Mouse (Mus musculus) B cell, adult 2 months (primary cell): ENCODE results near the gene B3gntl1.
A peak's percentile ranks its signal among the peaks of the same experiment; 100 is the strongest.
"Not testable (repeated sequence)": the region's sequence is repeated elsewhere in the genome, so short reads cannot be mapped to it uniquely, and the experiment has no call there.

Experiments
- DNase-seq, 2 experiments: peaks; one replicate each; pipeline ENCODE4 v3.0.0; 2022

The B3gntl1 gene

DNA sequence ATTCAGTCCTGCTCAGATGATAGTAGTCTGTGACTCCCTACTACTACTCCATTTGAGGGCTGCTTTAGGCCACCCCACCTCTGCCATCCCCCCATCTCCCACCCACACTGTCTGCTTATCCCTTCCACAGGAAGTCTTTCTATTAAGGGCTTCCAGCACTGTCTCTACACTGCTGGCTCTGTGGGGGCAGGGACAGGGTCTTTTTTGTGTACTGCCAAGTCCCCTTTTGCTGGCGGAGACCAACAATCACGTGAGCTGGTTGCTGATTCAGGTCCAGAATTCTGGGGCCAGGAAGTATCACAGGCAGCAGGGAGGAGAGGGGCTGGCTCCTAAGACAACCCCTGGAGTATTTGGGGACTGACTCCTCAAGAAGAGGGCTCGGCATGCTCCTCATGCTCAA is 10.3 kb upstream of the B3gntl1 start:
- DNase-seq = no peak

DNA sequence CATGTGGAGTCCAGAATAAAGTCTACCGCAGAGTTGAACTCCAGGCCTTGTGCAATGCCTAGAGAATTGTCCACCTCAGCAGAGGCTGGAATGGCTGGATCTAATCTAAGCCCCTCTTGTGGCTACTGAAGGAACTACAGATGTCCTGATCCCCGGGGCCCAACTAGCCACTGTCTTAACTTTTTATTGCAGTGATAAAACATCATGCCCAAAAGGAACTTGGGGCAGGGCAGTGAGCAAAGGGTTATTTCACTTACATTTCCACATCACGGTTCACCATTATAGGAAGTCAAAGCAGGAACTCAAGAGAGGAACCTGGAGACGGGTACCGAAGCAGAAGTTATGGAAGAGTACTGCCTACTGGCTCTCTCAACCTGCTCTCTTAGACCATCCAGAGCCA is 7.8 kb upstream of the B3gntl1 start:
- DNase-seq = peak; percentile 36 to 38

DNA sequence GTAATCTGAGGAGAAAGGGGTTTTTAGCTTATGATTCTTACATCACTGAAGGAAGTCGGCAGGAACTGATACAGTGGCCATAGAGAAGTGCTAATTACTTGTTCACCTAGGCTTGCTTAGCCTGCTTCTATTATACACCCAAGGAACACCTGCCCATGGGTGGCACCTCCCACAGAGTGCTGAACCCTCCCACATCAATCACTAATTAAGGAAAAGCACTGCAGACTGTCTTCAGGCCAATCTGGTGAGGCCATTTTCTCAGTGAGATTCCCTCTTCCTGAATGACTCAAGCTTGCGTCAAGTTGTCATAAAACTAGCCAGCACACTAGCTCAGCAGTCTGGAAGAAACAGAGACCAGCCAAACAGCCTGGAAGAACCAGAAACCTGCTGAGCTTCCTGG is 6.6 kb upstream of the B3gntl1 start:
- no peak for DNase-seq

DNA sequence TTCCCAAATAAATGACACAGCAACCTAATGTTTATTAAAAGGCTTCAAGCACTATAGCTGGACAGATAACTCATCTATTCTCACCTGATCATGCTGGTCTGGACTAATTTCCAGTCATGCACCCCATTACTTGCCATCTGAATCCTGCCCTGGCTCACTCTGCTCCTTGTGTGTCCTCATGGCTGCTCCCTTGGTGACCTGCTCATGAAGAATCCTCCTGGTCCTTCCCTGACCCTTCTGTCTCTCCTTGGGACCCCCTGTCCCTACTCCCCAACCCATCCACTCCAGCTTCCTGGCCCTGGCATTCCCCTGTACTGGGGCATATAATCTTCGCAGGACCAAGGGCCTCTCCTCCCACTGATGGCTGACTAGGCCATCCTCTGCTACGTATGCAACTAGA is 3.9 kb upstream of the B3gntl1 start:
- DNase-seq = no peak

DNA sequence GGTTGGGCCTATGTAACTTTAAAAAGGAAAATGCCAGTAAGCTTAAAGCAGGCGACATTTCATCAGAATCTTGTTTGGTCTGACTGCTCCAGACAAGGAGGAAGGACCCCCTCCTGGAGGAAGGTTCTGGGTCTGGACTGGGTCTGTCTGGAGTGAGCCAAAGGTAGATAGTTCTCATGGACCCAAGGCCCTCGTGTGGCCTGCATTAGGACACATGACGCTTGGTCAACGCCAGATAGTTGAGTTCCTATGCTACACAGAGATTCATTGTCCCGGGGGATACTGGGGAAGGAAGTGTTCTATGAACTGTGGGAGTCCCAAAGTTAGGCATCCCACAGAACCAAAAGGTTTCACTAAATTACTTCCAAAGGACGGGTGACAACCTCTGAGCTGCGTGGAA is 676 bp upstream of the B3gntl1 start:
- DNase-seq = no peak

DNA sequence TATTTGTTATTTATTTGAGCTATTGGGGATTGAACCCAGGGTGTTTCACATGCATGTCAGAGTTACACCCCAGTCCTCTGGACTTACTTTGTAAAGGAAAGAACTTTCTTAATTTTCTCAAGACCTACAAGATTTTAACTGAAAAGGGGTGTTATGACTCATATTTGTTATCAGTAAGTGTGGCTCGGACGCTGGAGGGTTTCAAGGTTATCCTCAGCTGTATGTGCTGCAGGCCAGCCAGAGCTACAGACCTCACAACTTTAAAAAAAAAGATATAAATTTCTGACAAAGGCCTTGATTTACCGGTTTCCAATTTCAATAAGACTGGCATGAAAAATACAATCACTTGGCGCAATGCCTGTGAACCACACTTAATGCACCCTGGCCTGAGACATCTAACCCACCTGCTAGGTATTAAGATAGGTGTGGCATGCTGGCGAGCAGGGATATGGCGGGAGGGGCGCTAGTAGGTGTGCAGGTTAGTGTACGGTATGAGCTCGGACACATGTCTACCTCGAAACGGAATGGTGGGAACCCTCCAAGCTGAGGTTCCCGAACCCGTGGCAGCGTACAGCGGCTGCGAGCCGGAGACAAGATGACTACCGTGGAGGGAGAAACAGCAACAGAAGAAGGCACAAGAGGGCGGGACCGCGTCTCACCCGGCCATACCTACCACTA is 502 bp downstream of the B3gntl1 start:
- DNase-seq = no peak

DNA sequence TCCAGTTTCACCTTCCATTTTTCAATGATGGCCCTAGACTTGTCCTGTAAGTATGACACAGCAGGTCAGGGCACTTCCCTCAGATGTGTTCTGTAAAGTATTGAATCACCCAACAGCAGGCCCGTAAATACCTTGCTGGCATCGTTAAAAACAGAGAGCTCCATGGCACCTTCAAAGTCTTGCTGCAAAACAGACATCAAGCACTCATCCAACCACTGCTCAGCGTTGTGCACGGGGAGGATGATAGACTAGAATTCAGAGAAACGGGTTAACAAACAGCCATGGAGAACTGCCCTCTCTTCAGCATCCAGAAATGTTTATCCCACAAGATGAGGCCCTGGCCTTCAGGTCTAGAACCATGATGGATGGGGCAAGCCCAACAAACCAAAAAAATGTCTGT is 2.0 kb downstream of the B3gntl1 start:
- DNase-seq = no peak

DNA sequence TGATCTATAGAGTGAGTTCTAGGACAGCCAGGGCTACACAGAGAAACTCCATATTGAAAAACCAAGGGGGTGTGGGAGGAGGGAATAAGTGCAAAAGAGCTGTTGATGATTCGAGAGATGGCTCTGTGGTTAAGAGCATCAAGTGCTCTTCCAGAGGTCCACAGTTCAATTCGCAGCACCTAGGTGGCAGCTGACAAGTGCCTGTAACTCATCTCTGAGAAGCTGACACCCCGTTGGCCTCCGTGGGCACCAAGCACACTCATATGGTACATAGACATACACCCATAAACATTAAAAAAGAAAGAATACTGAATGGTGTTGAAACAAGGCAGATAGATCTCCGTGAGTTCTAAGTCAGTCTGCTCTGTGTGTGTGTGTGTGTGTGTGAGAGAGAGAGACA is 4.2 kb downstream of the B3gntl1 start:
- no peak for DNase-seq

DNA sequence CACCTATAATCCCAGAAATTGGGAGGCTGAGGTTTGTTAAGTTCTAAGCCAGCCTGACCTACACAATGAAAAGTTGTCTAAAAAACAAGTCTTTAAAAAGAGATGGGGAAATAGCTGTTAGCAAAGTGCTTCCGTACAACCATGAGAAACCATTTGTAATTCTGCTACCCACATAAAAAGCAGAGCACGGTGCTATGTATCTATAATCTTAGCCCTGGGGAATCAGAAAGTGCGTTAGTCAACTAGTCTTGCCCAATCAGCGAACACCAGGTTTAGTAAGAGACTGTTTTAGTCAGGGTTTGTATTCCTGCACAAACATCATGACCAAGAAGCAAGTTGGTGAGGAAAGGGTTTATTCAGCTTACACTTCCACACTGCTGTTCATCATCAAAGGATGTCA is 5.4 kb downstream of the B3gntl1 start:
- DNase-seq = no peak

DNA sequence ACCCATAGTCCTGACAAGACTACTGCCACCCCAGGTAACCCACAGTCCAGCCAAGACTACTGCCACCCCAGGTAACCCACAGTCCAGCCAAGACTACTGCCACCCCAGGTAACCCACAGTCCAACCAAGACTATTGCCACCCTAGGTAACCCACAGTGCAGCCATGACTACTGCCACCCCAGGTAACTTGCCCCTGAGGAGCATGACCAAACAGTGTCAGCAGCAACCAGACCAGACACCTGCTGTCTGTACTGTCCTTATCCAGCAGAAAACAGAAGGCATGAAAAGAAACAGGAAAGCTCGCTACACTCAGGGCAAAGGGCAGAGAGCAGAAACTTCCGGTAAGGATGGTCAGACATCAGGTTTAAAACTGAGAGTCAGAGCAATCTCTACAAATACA is 11.8 kb downstream of the B3gntl1 start:
- DNase-seq = no peak

DNA sequence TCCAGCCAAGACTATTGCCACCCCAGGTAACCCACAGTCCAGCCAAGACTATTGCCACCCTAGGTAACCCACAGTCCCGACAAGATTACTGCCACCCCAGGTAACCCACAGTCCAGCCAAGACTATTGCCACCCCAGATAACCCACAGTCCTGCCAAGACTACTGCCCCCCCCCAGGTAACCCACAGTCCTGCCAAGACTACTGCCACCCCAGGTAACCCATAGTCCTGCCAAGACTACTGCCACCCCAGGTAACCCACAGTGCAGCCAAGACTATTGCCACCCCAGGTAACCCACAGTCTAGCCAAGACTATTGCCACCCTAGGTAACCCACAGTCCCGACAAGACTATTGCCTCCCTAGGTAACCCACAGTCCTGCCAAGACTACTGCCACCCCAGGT is 12.3 kb downstream of the B3gntl1 start:
- DNase-seq = not testable (repeated sequence)

DNA sequence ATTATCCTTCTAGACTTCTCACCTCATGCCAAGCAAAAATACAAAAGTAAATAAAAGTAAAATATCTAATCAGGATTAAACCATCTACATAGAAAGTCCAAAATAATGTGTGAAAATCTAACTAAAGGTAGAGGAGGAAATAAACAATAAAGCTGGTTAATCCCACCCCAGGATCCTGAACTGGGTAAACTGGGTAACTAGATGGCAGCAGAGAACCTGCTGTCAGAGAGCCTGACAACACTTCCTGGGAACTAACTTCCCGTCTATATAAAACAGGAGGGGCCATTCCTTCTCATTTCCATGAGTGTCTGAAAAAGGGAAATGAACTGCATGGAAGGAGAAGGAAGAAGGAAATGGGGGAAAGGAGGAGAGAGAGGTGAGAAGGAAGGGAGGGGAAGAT is 14.8 kb downstream of the B3gntl1 start:
- no peak for DNase-seq

DNA sequence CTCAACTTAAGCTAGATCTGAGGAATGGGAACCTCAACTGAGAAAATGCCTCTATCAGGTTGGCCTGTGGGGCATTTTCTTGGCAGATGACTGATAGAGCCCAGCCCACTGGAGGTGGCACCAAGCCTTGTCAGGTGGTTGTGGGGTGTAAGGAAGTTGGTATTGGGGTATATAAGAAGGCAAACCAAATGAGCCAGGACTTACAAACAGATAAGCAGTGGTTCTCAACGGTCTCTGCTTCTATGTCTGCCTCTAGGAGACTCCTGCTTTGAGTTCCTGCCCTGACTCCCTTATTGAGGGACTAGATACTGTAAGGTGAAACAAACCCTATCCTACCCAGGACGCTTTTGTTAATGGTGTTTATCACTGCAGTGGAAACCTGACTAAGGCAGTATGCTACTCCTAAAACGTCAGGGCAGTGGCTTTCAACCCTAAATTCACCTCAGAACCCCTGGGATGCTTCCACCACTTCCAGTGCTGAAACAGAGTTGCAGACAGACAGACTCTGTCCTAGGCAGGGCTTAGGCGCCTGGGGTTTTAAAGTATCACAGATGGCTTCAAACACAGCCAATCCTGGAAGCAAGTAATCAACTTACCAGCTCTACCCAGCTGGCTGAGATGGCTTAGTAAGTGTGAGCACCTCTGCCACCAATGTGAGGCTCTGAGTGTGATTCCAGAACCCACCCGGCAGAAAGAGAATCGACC is 17.0 kb downstream of the B3gntl1 start:
- DNase-seq = no peak

DNA sequence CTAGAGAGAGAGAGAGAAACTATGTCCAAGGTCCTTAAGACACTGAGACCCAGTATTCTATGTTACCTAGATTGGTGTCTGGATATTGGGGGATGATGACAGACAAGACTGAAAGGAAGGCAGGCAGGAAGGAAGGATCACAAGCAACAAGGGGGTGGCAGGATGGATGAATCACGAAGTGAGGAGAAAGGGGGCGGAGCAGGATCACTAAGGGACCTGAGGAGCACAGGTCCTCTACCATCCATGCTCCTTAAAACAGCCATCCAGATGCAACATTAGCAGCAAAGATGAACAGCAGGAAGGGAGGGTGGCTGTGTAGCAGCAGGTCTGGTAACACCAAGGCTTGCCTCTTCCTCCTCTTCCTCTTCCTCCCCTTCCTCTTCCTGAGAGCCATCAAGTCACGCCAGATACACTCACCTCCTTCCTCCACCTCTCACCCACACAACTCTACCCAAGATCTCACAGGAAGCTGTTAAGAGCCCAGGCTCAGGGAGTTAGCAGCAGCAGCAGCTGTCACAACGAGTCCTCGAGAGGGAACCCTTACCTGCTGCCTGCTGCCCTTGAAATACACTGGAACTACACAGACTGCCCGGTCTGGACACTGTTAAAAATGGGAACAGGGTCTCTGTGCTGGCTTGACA is 17.7 kb downstream of the B3gntl1 start:
- DNase-seq = no peak

DNA sequence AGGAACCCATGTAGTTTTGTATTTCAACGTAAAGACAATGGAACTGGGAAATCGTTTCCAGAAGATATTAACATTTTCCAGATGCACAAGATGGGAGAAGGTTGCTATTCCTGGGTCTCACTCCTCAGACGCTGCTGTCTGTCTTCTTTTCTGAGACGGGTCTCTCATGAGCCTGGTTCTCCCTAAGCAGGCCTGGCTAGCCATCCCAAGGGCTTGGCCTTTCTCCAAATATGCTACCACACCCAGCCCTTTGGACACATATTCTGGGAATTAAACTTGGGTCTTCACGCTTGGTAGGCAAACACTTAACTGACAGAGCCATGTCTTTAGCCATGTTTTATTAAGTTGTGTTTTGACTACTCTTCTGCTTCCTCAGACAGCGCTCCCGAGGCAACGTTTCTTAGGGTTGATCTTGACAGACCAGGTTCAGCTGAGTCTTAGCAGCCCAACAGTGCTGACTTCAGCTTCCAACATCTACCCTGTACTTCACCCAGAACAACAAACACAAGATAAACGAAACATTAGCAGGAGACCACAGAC is 18.5 kb downstream of the B3gntl1 start:
- no peak for DNase-seq

DNA sequence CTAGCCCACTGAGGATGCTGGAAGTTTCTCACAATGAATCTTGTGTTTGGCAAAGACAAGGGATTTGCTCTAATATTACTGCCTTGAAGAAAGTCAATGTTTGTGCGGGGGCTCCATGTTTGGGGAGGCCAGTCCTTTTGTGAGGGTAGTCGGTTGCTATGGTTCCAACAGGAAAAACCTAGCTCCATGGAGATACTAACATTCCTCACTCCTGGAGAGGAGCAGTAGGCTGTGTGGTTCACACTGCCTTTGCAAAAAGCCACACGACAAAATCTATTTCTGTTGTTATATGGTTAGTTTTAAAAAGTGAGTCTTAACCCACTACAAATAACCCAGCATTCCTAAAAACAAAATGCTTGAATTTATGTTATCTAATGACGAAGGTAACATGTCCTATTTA is 19.3 kb downstream of the B3gntl1 start:
- no peak for DNase-seq

DNA sequence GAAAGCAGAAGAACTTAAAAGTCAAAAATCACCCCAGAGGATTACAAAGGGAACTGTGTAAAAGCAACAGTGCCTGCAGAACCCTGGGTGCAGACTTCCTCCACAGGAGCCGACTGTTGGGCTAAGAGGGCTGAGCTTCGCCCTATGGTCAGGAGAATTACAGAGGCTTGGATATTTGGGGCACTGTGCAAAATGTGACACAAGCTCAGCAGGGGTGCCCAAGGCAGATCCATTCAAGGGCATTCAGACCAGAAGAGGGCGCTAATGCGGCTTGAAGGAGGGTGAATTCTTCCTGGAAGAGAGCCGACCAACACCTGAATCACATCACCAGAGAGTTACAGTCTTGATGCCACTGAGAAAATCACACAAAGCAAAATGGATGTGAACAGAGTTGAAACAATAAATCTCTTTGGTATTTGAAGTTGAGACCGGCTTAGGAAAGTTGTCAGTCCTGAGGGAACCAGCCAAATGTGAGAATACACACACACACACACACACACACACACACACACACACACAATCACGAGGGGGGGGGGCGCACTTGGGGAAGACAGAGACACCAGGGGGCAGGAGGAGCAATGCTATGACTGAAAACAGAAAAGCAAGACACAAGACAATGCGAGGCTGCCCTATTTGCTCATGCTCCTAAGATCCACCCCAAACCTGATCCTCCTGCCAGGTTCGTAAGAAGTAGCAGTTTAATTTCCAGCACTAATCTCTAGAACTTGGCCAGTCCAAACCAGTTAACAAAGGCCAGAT is 20.2 kb downstream of the B3gntl1 start:
- peak; percentile 65 for DNase-seq

DNA sequence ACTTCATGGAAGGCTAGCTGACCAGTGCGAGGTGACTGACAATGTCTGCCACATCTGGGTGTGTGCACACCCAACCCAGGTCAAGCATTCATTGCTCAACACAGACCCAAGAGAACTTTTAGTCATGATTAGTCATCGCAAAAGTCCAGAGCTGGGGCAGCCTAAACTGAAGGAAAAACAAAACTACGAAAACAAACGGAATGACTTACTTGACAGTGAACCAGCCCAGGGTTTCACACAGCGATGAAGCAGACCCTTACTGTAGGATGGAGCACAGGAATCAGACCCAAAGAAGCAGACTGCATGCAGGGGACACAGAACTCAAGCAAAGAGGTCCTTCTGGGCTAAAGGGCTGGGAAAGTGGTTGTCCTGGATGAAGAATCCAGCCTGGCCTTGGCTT is 21.0 kb downstream of the B3gntl1 start:
- no peak for DNase-seq

DNA sequence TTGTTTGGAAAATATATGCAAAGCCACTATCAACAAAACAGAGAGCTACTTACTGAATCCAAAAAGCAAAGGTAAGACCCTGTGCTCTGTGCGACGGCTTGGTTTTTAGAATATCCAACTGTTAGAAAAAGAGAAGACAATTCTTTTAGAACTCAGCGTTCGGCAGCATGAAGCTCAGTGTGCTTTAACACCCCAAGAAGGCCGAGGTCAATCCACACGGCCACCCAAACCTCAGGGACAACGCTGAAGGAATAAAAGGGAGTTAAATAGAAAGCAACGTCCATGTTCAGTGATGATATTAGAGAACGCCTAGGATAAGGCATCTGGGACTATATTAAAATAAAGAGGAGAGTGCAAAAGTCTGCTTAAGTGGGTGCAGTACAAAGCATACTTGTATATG is 21.4 kb downstream of the B3gntl1 start:
- no peak for DNase-seq

DNA sequence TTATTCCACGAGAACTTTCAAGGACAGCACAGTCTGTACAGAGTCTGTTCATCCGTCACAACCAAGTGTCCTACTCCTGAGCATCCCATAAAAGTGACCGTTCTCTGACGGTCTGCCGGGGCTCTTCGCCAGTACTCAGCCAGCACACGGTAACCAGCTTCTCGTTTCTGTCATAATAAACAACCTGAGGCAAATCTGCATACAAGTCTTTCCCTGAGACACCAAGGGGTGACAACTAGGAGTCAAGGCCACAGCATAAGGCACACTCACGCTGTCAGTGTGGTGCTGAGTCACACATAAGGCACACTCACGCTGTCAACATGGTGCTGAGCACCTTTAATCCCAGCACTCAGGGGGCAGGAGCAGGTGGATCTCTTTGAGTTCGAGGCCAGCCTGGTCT is 22.3 kb downstream of the B3gntl1 start:
- no peak for DNase-seq

DNA sequence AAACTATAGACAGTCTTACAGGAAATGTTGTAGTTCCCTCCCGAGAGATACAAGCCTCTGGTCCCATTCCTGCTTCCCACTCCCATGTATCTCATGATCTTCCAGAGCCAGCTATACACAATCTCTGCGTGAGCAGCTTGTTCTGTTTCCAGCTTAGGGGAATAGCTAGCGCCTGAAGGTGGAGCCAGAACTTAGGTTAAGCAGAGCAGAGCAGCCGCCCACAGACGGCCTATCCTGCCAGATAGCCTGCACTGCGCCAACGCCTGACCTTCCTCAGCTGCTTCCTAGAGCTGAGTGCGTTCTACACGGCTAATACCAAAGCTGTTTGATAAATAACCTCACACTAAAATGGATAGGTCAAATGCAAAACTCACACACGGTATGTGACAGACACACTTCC is 23.1 kb downstream of the B3gntl1 start:
- no peak for DNase-seq

DNA sequence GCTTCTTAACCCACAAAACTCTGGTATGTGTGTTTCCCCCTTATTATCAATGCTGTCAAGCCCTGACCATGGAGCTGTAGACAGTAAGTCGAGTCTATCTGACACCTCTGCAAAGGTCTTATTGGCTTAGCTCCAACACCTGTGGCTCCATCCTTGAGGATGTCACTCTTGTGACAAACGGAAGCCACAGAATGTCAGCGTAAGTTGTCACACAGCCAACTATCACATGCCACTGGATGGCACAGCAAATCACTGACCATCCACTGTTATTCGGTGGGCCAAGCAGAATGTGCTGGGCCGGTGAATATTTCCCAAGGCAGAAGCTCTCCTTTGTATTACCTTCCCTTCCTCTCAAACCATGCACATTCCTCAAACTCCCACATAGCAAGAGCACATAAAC is 24.8 kb downstream of the B3gntl1 start:
- no peak for DNase-seq

DNA sequence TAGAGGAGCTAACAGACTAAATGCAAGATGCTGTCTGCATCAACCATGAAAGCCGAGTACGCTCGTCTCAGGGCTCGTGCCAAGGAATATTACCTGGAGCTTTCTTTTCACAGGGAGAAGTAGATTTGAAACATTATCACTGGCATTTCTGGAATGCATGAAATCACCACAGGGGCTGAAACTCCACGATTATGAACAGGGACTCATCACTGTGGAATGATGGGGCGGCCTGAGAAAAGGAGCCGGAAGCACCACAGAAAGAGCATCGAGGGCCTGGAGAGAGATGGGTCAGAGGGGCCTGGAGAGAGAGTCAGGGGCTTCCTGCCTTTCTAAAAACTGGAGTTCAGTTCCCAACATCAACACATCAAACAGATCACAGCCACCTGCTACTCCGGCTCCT is 25.6 kb downstream of the B3gntl1 start:
- no peak for DNase-seq
